Mouse (Mus musculus): Measurements from ENCODE around the gene Kcnk4. TPM values are rescaled to one million over a fixed set of nuclear protein-coding genes. Genes with fewer than 3 reads are reported as not detected.
A peak's percentile ranks its signal among the peaks of the same experiment; 100 is the strongest.

The Kcnk4 gene
- polyA plus RNA-seq, 1 experiment from 2014 or later = 0.30 TPM

- 38% methylated on average over 8 of the region's 8 CpGs for WGBS
- peak overlapping the region; percentile 60; the same call in 1 of the 2 replicates for H3K9ac ChIP-seq (replicated peaks; ENCODE audit: low read depth)
- peak overlapping the region; percentile 74; the same call in 1 of the 2 replicates for H3K4me3 ChIP-seq (ENCODE audit: low read depth, low read length)
- peaks cover under 1% of the 10 kb centered on the region for H3K27me3 ChIP-seq (replicated peaks; ENCODE audit: insufficient read depth, low read length)
- DNase-seq (ENCODE audit: low spot score) (peak; percentile 67), ATAC-seq (no peak)
- peak overlapping the region; percentile 94 for H3K4me2 ChIP-seq (replicated peaks; ENCODE audit: low read depth, low read length)
- H3K4me1 ChIP-seq (ENCODE audit: insufficient read depth, low read depth, low read length) = peaks cover 15% of the 10 kb centered on the region
- no peaks in the 10 kb centered on the region for H3K36me3 ChIP-seq (ENCODE audit: insufficient read depth, low read length)
- TF ChIP-seq CTCF (IDR thresholded peaks at IDR 0.05) (no peak), EP300 (IDR thresholded peaks at IDR 0.05) (no peak)
- no peaks in the 10 kb centered on the region for H3K9me3 ChIP-seq (ENCODE audit: low read length)
- H3K27ac ChIP-seq (ENCODE audit: low read length) = no peak overlapping the region; the same call in 1 of the 2 replicates
Measured at GRCm38 (mm10) chr19:6919876-6920740, 14.2 kb downstream of the Kcnk4 start.

- DNase-seq (ENCODE audit: low spot score) = no peak
- Histone ChIP-seq H3K4me2 (replicated peaks; ENCODE audit: low read depth, low read length) (no peak overlapping the region), H3K27ac (ENCODE audit: low read length) (no peak overlapping the region)
Measured at GRCm38 (mm10) chr19:6919431-6919830, 14.9 kb downstream of the Kcnk4 start.

GRCm38 (mm10) chr19:6918321-6918720 is 16.0 kb downstream of the Kcnk4 start:
- TF ChIP-seq EP300 (IDR thresholded peaks at IDR 0.05) = no peak
- H3K4me3 ChIP-seq (ENCODE audit: low read depth, low read length) = no peak overlapping the region
- no peaks in the 10 kb centered on the region for H3K36me3 ChIP-seq (ENCODE audit: insufficient read depth, low read length)
- DNase-seq (ENCODE audit: low spot score) = no peak
- H3K27ac ChIP-seq (ENCODE audit: low read length) = no peak overlapping the region
- H3K9ac ChIP-seq (replicated peaks; ENCODE audit: low read depth) = no peak overlapping the region
- ATAC-seq = no peak
- H3K9me3 ChIP-seq (ENCODE audit: low read length) = no peaks in the 10 kb centered on the region
- H3K4me1 ChIP-seq (ENCODE audit: insufficient read depth, low read depth, low read length) = peaks cover 15% of the 10 kb centered on the region
- 86% methylated on average over 4 of the region's 4 CpGs for WGBS
- H3K4me2 ChIP-seq (replicated peaks; ENCODE audit: low read depth, low read length) = no peak overlapping the region
- H3K27me3 ChIP-seq (replicated peaks; ENCODE audit: insufficient read depth, low read length) = no peaks in the 10 kb centered on the region; the same call in 1 of the 2 replicates

More at GRCm38 (mm10) chr19:6919431-6919830, 14.9 kb downstream of the Kcnk4 start:
- Histone ChIP-seq H3K4me1 (ENCODE audit: insufficient read depth, low read depth, low read length) (peaks cover 15% of the 10 kb centered on the region), H3K9me3 (ENCODE audit: low read length) (no peaks in the 10 kb centered on the region), H3K4me3 (ENCODE audit: low read depth, low read length) (no peak overlapping the region), H3K9ac (replicated peaks; ENCODE audit: low read depth) (no peak overlapping the region), H3K36me3 (ENCODE audit: insufficient read depth, low read length) (no peaks in the 10 kb centered on the region), H3K27me3 (replicated peaks; ENCODE audit: insufficient read depth, low read length) (no peaks in the 10 kb centered on the region; the same call in 1 of the 2 replicates)
- no peak for ATAC-seq
- no peak for TF ChIP-seq EP300 (IDR thresholded peaks at IDR 0.05)
- no peak for TF ChIP-seq CTCF (IDR thresholded peaks at IDR 0.05)

GRCm38 (mm10) chr19:6916496-6916895 is 17.8 kb downstream of the Kcnk4 start:
- Histone ChIP-seq H3K4me3 (ENCODE audit: low read depth, low read length) (no peak overlapping the region), H3K27me3 (replicated peaks; ENCODE audit: insufficient read depth, low read length) (no peaks in the 10 kb centered on the region), H3K9ac (replicated peaks; ENCODE audit: low read depth) (no peak overlapping the region), H3K36me3 (ENCODE audit: insufficient read depth, low read length) (peaks cover 4% of the 10 kb centered on the region; the same call in 1 of the 2 replicates), H3K4me2 (replicated peaks; ENCODE audit: low read depth, low read length) (no peak overlapping the region), H3K4me1 (ENCODE audit: insufficient read depth, low read depth, low read length) (peaks cover 11% of the 10 kb centered on the region), H3K9me3 (ENCODE audit: low read length) (no peaks in the 10 kb centered on the region), H3K27ac (ENCODE audit: low read length) (no peak overlapping the region)
- DNase-seq (ENCODE audit: low spot score) (no peak), ATAC-seq (no peak)
- no peak for TF ChIP-seq EP300 (IDR thresholded peaks at IDR 0.05)
- TF ChIP-seq CTCF (IDR thresholded peaks at IDR 0.05) = no peak
- 74% methylated on average over 4 of the region's 4 CpGs for WGBS

GRCm38 (mm10) chr19:6915276-6915675 is 19.0 kb downstream of the Kcnk4 start:
- no peaks in the 10 kb centered on the region for H3K9me3 ChIP-seq (ENCODE audit: low read length)
- H3K4me3 ChIP-seq (ENCODE audit: low read depth, low read length) = no peak overlapping the region
- H3K9ac ChIP-seq (replicated peaks; ENCODE audit: low read depth) = no peak overlapping the region
- 67% methylated on average over 4 of the region's 4 CpGs for WGBS
- no peak overlapping the region for H3K27ac ChIP-seq (ENCODE audit: low read length)
- no peak overlapping the region for H3K4me2 ChIP-seq (replicated peaks; ENCODE audit: low read depth, low read length)
- H3K36me3 ChIP-seq (ENCODE audit: insufficient read depth, low read length) = peaks cover 4% of the 10 kb centered on the region; the same call in 1 of the 2 replicates
- ATAC-seq (no peak), DNase-seq (ENCODE audit: low spot score) (no peak)
- H3K4me1 ChIP-seq (ENCODE audit: insufficient read depth, low read depth, low read length) = peaks cover 5% of the 10 kb centered on the region
- no peak for TF ChIP-seq CTCF (IDR thresholded peaks at IDR 0.05)
- TF ChIP-seq EP300 (IDR thresholded peaks at IDR 0.05) = no peak
- no peaks in the 10 kb centered on the region for H3K27me3 ChIP-seq (replicated peaks; ENCODE audit: insufficient read depth, low read length)

GRCm38 (mm10) chr19:6914540-6914939 is 19.8 kb downstream of the Kcnk4 start:
- no peak for ATAC-seq
- no peak overlapping the region for H3K4me3 ChIP-seq (ENCODE audit: low read depth, low read length)
- 90% methylated on average over 9 of the region's 9 CpGs for WGBS
- no peaks in the 10 kb centered on the region for H3K4me1 ChIP-seq (ENCODE audit: insufficient read depth, low read depth, low read length)
- peaks cover 4% of the 10 kb centered on the region; the same call in 1 of the 2 replicates for H3K36me3 ChIP-seq (ENCODE audit: insufficient read depth, low read length)
- H3K4me2 ChIP-seq (replicated peaks; ENCODE audit: low read depth, low read length) = no peak overlapping the region
- TF ChIP-seq EP300 (IDR thresholded peaks at IDR 0.05) (no peak), CTCF (IDR thresholded peaks at IDR 0.05) (no peak)
- H3K9ac ChIP-seq (replicated peaks; ENCODE audit: low read depth) = no peak overlapping the region
- H3K9me3 ChIP-seq (ENCODE audit: low read length) = no peaks in the 10 kb centered on the region
- H3K27ac ChIP-seq (ENCODE audit: low read length) = no peak overlapping the region
- DNase-seq (ENCODE audit: low spot score) = no peak
- no peaks in the 10 kb centered on the region for H3K27me3 ChIP-seq (replicated peaks; ENCODE audit: insufficient read depth, low read length)
